Mouse (Mus musculus): Measurements from ENCODE around the gene Pfkl. TPM values are rescaled to one million over a fixed set of nuclear protein-coding genes. Genes with fewer than 3 reads are reported as not detected.
"Not testable (repeated sequence)": the region's sequence is repeated elsewhere in the genome, so short reads cannot be mapped to it uniquely, and the experiment has no call there.

Pfkl gene
- total and polyA plus RNA-seq, 3 experiments, result 101 to 115 (median 109) TPM

DNA sequence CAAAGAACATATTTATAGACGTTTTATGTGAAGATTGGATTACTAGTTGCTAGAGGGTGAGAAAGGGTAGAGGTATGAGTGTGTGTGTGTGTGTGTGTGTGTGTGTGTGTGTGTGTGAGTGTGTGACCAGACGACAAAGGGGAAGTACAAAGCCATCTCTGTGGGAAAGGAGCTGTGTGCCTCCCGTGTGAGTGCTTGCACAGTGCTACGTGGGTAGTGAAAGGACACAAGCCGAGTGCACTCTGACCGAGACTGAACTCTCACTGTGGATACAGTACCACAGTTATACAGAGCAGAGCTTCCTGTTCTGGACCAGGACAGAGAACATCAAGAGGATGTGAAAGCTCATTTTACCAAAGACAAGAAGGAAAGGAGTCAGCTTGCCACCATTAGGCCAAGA lies 45.9 kb downstream of the Pfkl start:
- H3K27me3 ChIP-seq (ENCODE audit: control insufficient read depth, insufficient read depth, low read length), result no peaks in the 10 kb centered on the region
- intact Hi-C loops (cut with DNase I), result no loop called here
- DNase-seq, result no peak
- 66% methylated on average over 6 of the region's 6 CpGs for WGBS
- TF ChIP-seq EP300 (IDR thresholded peaks at IDR 0.05; ENCODE audit: insufficient read depth, low read depth, low read length), result no peak
- no peak for TF ChIP-seq POLR2A (IDR thresholded peaks at IDR 0.05; ENCODE audit: insufficient read depth, low read depth, low read length)
- TF ChIP-seq CTCF (IDR thresholded peaks at IDR 0.05), result no peak
- H3K27ac ChIP-seq, result no peak overlapping the region
- H3K79me2 ChIP-seq (replicated peaks; ENCODE audit: control insufficient read depth, insufficient read depth, low read length), result no peaks in the 10 kb centered on the region
- no peaks in the 10 kb centered on the region for H3K36me3 ChIP-seq (ENCODE audit: control insufficient read depth, insufficient read depth, low read length)
- H3K4me3 ChIP-seq, result no peak overlapping the region
- no peaks in the 10 kb centered on the region for H3K4me1 ChIP-seq (ENCODE audit: control insufficient read depth, insufficient read depth, low read length)
- no peak overlapping the region for H3K9ac ChIP-seq (ENCODE audit: low read depth, low read length)

DNA sequence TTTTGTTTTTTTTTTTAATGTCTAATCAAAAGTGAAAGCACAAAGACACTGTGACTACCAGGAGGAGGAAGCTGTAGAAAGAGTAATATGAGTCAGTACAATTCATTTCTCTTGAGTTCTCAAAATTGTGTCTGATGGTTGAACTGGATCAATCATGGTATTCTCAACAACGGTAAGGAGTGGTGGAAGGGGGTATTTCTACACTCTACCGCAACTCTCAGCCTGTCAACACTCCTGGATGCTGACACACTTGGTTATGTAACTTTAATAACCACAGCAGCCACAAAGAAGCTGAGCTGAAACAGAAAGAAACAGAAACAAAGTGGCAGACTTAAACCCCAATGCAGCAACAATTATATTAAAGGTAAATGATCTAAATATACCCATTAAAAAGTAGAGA lies 47.2 kb downstream of the Pfkl start:
- TF ChIP-seq EP300 (IDR thresholded peaks at IDR 0.05; ENCODE audit: insufficient read depth, low read depth, low read length), result no peak
- no peak for TF ChIP-seq POLR2A (IDR thresholded peaks at IDR 0.05; ENCODE audit: insufficient read depth, low read depth, low read length)
- no peak for TF ChIP-seq CTCF (IDR thresholded peaks at IDR 0.05)
- H3K79me2 ChIP-seq (replicated peaks; ENCODE audit: control insufficient read depth, insufficient read depth, low read length), result no peaks in the 10 kb centered on the region
- H3K4me3 ChIP-seq, result no peak overlapping the region
- H3K36me3 ChIP-seq (ENCODE audit: control insufficient read depth, insufficient read depth, low read length), result no peaks in the 10 kb centered on the region
- intact Hi-C loops (cut with DNase I), result no loop called here
- H3K9ac ChIP-seq (ENCODE audit: low read depth, low read length), result no peak overlapping the region
- WGBS, result 64% methylated on average over 2 of the region's 2 CpGs
- H3K27ac ChIP-seq, result no peak overlapping the region
- no peaks in the 10 kb centered on the region for H3K27me3 ChIP-seq (ENCODE audit: control insufficient read depth, insufficient read depth, low read length)
- no peak for DNase-seq
- no peaks in the 10 kb centered on the region for H3K4me1 ChIP-seq (ENCODE audit: control insufficient read depth, insufficient read depth, low read length)

DNA sequence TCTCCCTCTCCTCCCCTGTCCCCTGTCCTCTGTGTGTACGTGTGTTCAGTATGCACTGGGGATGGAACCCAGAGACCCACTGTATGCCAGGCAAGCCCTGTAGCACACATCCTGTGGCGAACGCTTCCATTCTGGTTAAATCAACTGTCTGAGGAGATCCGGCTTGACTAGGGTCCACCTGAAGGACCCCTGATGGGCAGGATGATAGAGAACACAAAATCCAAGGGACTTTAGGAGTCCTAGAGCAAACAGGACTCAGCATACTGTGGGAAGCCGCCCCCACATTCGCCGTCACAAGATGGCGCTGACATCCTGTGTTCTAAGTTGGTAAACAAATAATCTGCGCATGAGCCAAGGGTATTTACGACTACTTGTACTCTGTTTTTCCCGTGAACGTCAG lies 59.4 kb downstream of the Pfkl start:
- DNase-seq; H3K4me1 ChIP-seq (ENCODE audit: control insufficient read depth, insufficient read depth, low read length); H3K79me2 ChIP-seq (replicated peaks; ENCODE audit: control insufficient read depth, insufficient read depth, low read length); H3K4me3 ChIP-seq; H3K27me3 ChIP-seq (ENCODE audit: control insufficient read depth, insufficient read depth, low read length); H3K27ac ChIP-seq; H3K9ac ChIP-seq (ENCODE audit: low read depth, low read length); H3K36me3 ChIP-seq (ENCODE audit: control insufficient read depth, insufficient read depth, low read length); intact Hi-C loops (cut with DNase I): not testable (repeated sequence)
- WGBS, result 92% methylated on average over 10 of the region's 12 CpGs

DNA sequence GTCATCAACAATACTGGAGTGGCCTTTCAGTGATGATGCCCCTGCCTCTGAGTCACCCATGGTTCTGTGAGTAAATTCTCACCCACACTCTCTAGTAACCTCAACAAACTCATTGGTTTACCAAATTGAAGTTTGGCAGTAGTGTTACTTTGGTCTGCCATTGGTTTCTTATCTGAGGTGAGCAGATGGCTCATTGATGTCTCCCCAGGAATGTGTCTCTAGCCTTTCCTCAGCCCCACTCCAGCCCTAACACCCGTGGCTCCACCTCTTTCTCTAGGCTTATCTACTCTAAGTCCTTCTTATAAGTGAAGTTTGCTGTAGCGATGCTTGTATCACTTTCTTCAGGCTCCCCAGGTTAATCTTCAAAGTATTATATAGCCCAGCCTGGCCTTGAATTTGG lies 70.2 kb downstream of the Pfkl start:
- 50% methylated on average over 2 of the region's 2 CpGs for WGBS
- no peak overlapping the region for H3K27ac ChIP-seq
- TF ChIP-seq CTCF (IDR thresholded peaks at IDR 0.05) (no peak), POLR2A (IDR thresholded peaks at IDR 0.05; ENCODE audit: insufficient read depth, low read depth, low read length) (no peak), EP300 (IDR thresholded peaks at IDR 0.05; ENCODE audit: insufficient read depth, low read depth, low read length) (no peak)
- no peak for DNase-seq
- H3K79me2 ChIP-seq (replicated peaks; ENCODE audit: control insufficient read depth, insufficient read depth, low read length), result no peaks in the 10 kb centered on the region
- H3K9ac ChIP-seq (ENCODE audit: low read depth, low read length), result no peak overlapping the region
- H3K4me3 ChIP-seq, result no peak overlapping the region
- no peaks in the 10 kb centered on the region for H3K27me3 ChIP-seq (ENCODE audit: control insufficient read depth, insufficient read depth, low read length)
- no peaks in the 10 kb centered on the region for H3K36me3 ChIP-seq (ENCODE audit: control insufficient read depth, insufficient read depth, low read length)
- intact Hi-C loops (cut with DNase I), result no loop called here
- no peaks in the 10 kb centered on the region for H3K4me1 ChIP-seq (ENCODE audit: control insufficient read depth, insufficient read depth, low read length)

Other genes with a start within 250 kb of the Pfkl start
- not detected for gene Gm3238, start 238.8 kb downstream of the Pfkl start, total RNA-seq (2021)
- not detected in 2 replicates for gene Gm3238, start 238.8 kb downstream of the Pfkl start, polyA plus RNA-seq (2012; rRNA removed)
- not detected for gene Gm7138, start 233.1 kb downstream of the Pfkl start, total RNA-seq (2021)
- gene Gm7138, start 233.1 kb downstream of the Pfkl start, polyA plus RNA-seq (2012; rRNA removed), result not detected in 2 replicates
- gene Gm3250, start 227.5 kb downstream of the Pfkl start, total RNA-seq (2021), result not detected
- not detected in 2 replicates for gene Gm3250, start 227.5 kb downstream of the Pfkl start, polyA plus RNA-seq (2012; rRNA removed)
- gene Gm7137, start 221.9 kb downstream of the Pfkl start, total RNA-seq (2021), result not detected
- gene Gm7137, start 221.9 kb downstream of the Pfkl start, polyA plus RNA-seq (2012; rRNA removed), result not detected in 2 replicates
- not detected for gene Gm9639, start 215.0 kb downstream of the Pfkl start, total RNA-seq (2021)
- gene Gm9639, start 215.0 kb downstream of the Pfkl start, polyA plus RNA-seq (2012; rRNA removed), result not detected in 2 replicates
- gene Gm19668, start 210.9 kb downstream of the Pfkl start, total RNA-seq (2021), result not detected
- gene Gm19668, start 210.9 kb downstream of the Pfkl start, polyA plus RNA-seq (2012; rRNA removed), result not detected in 2 replicates
- gene Gm9507, start 198.2 kb downstream of the Pfkl start, total RNA-seq (2021), result not detected
- gene Gm9507, start 198.2 kb downstream of the Pfkl start, polyA plus RNA-seq (2012; rRNA removed), result not detected in 2 replicates
- not detected for gene Gm2696, start 195.4 kb downstream of the Pfkl start, total RNA-seq (2021)
- gene Gm2696, start 195.4 kb downstream of the Pfkl start, polyA plus RNA-seq (2012; rRNA removed), result not detected in 2 replicates
- not detected for gene Krtap10-4, start 183.0 kb downstream of the Pfkl start, total RNA-seq (2021)
- gene Krtap10-4, start 183.0 kb downstream of the Pfkl start, polyA plus RNA-seq (2012; rRNA removed), result not detected in 2 replicates
- gene Krtap10-10, start 174.1 kb downstream of the Pfkl start, total RNA-seq (2021), result not detected
- not detected in 2 replicates for gene Krtap10-10, start 174.1 kb downstream of the Pfkl start, polyA plus RNA-seq (2012; rRNA removed)
- not detected for gene Gm36176, start 163.3 kb downstream of the Pfkl start, total RNA-seq (2021)
- gene Gm36176, start 163.3 kb downstream of the Pfkl start, polyA plus RNA-seq (2012; rRNA removed), result not detected in 2 replicates
- gene Gm10318, start 157.2 kb downstream of the Pfkl start, total RNA-seq (2021), result not detected
- gene Gm10318, start 157.2 kb downstream of the Pfkl start, polyA plus RNA-seq (2012; rRNA removed), result not detected in 2 replicates
- gene Gm3285, start 148.1 kb downstream of the Pfkl start, total RNA-seq (2021), result not detected
- gene Gm3285, start 148.1 kb downstream of the Pfkl start, polyA plus RNA-seq (2012; rRNA removed), result not detected in 2 replicates
- under 1 TPM; 0.57 to 0.86 TPM for gene Lrrc3, start 107.5 kb downstream of the Pfkl start, total RNA-seq (2021)
- 0.62 and 0.85 TPM in 2 replicates for gene Lrrc3, start 107.5 kb downstream of the Pfkl start, polyA plus RNA-seq (2012; rRNA removed)
- gene Trpm2, start 39.5 kb downstream of the Pfkl start, total RNA-seq (2021), result under 1 TPM; 0.75 to 0.78 TPM
- gene Trpm2, start 39.5 kb downstream of the Pfkl start, polyA plus RNA-seq (2012; rRNA removed), result 0.53 and 0.55 TPM in 2 replicates
- 10 to 100 TPM in 1 of 2 experiments, 1 to 10 TPM in 1; 8.9 to 10.7 TPM for gene 1810043G02Rik, start 31.6 kb downstream of the Pfkl start, total RNA-seq (2021)
- 21.7 and 24.9 TPM in 2 replicates for gene 1810043G02Rik, start 31.6 kb downstream of the Pfkl start, polyA plus RNA-seq (2012; rRNA removed)
- under 1 TPM in 1 of 2 experiments, not detected in 1; 0.21 TPM for gene Dnmt3l, start 31.9 kb upstream of the Pfkl start, total RNA-seq (2021)
- gene Dnmt3l, start 31.9 kb upstream of the Pfkl start, polyA plus RNA-seq (2012; rRNA removed), result 0.10 and 0.79 TPM in 2 replicates
- not detected for gene Aire, start 33.5 kb upstream of the Pfkl start, total RNA-seq (2021)
- gene Aire, start 33.5 kb upstream of the Pfkl start, polyA plus RNA-seq (2012; rRNA removed), result 0.10 TPM in 1 of 2 replicates, not detected in the other
- 1 to 10 TPM; 5.8 to 7.6 TPM for gene Icosl, start 59.2 kb upstream of the Pfkl start, total RNA-seq (2021)
- 8.4 and 9.2 TPM in 2 replicates for gene Icosl, start 59.2 kb upstream of the Pfkl start, polyA plus RNA-seq (2012; rRNA removed)
- 100 to 1,000 TPM; 552 to 639 TPM for gene D10Jhu81e, start 159.7 kb upstream of the Pfkl start, total RNA-seq (2021)
- 393 and 410 TPM in 2 replicates for gene D10Jhu81e, start 159.7 kb upstream of the Pfkl start, polyA plus RNA-seq (2012; rRNA removed)
- gene Pwp2, start 175.1 kb upstream of the Pfkl start, total RNA-seq (2021), result 10 to 100 TPM; 10.0 to 10.8 TPM
- 7.8 and 10.5 TPM in 2 replicates for gene Pwp2, start 175.1 kb upstream of the Pfkl start, polyA plus RNA-seq (2012; rRNA removed)
- 10 to 100 TPM; 43.8 to 52.9 TPM for gene Trappc10, start 234.6 kb upstream of the Pfkl start, total RNA-seq (2021)
- gene Trappc10, start 234.6 kb upstream of the Pfkl start, polyA plus RNA-seq (2012; rRNA removed), result 37.4 and 51.5 TPM in 2 replicates

All from heart, adult 2 months (tissue).